In genomic region chr17:45871067-45871466, GRCm38 (mm10) we compare ENCODE assay signal across 24 mouse cellular contexts.
"Had no signal": no experiment of that assay in that cellular context is flagged by ENCODE, and none has a peak within 500 bp of the region (broad histone marks: within the 10 kb centered on the region; RNA-seq: fewer than 3 reads in every experiment).

No protein-coding gene starts in this region.

- H3K9ac ChIP-seq: heart, embryonic 13.5 days; heart, embryonic 15.5 days; hindbrain, embryonic 13.5 days; hindbrain, embryonic 15.5 days; kidney, embryonic 15.5 days; limb, embryonic 12.5 days; liver, embryonic 13.5 days; liver, embryonic 15.5 days had no signal

- DNase-seq: gastrocnemius, adult 2 months; gastrocnemius, postnatal 14 days; gastrocnemius, postnatal 36 days; heart, adult 11 months; heart, adult 2 months; heart, postnatal 14 days; heart, postnatal 36 days; kidney, adult 11 months; kidney, postnatal 14 days; layer of hippocampus, adult 9-11 months; layer of hippocampus, postnatal 36 days; liver; liver, embryonic 13.5 days had no signal

- H3K36me3 ChIP-seq: heart, embryonic 13.5 days; heart, embryonic 15.5 days; hindbrain, embryonic 13.5 days; hindbrain, embryonic 15.5 days; kidney, embryonic 15.5 days; limb, embryonic 12.5 days; liver, embryonic 13.5 days; liver, embryonic 15.5 days had no signal

- H3K27ac ChIP-seq: gastrocnemius, adult 2 months; heart, adult 2 months; heart, embryonic 13.5 days; heart, embryonic 15.5 days; hindbrain, embryonic 13.5 days; hindbrain, embryonic 15.5 days; hindbrain, postnatal 0 days; kidney, postnatal 0 days; limb, embryonic 12.5 days; liver, embryonic 13.5 days; liver, embryonic 15.5 days had no signal

- H3K4me2 ChIP-seq: heart, embryonic 11.5 days; heart, embryonic 13.5 days; heart, embryonic 15.5 days; hindbrain, embryonic 13.5 days; hindbrain, embryonic 15.5 days; kidney, embryonic 15.5 days; limb, embryonic 12.5 days; liver, embryonic 13.5 days; liver, embryonic 15.5 days had no signal

- ATAC-seq: hindbrain, postnatal 0 days; intestine, embryonic 16.5 days had no signal

- H3K4me3 ChIP-seq: gastrocnemius, adult 2 months; heart, adult 2 months; heart, embryonic 13.5 days; heart, embryonic 15.5 days; hindbrain, embryonic 13.5 days; hindbrain, embryonic 15.5 days; kidney, embryonic 15.5 days; limb, embryonic 12.5 days; liver, embryonic 13.5 days; liver, embryonic 15.5 days had no signal

- H3K9me3 ChIP-seq: heart, embryonic 15.5 days; hindbrain, embryonic 13.5 days; hindbrain, embryonic 15.5 days; kidney, embryonic 15.5 days; limb, embryonic 12.5 days; liver, embryonic 13.5 days; liver, embryonic 15.5 days had no signal

- H3K27me3 ChIP-seq: hindbrain, embryonic 15.5 days had no signal
